Mouse (Mus musculus): ENCODE measurements around the gene Fam187a. TPM values are rescaled to one million over a fixed set of nuclear protein-coding genes. Genes with fewer than 3 reads are reported as not detected.

Fam187a gene
- polyA plus RNA-seq, 1 experiment from 2014 or later, result not detected

DNA sequence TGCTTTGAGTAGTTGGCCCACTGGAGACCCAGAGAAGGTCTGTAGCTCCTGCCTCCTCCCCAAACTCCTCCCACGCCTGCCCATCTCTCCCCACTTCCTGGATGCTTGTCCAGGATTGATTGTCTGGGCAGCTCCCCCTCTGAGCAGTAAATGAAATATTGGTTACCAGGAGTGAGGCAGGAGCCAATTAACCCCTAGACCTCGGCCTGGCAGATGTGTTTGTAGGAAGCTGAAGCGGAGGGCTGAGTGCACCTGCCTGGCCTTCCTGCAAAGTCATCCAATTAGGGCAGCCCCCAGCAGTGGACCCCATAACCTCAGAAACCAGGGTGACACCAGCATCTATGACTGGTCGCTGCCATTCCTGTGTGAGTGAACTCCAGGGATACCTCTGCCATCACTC lies 51.3 kb downstream of the Fam187a start:
- no peak overlapping the region for H3K9ac ChIP-seq
- no peak for ATAC-seq
- 33% methylated on average over 4 of the region's 4 CpGs for WGBS
- no peaks in the 10 kb centered on the region for H3K36me3 ChIP-seq (ENCODE audit: poor library complexity, severe bottlenecking)
- peaks cover 10% of the 10 kb centered on the region for H3K27me3 ChIP-seq
- peaks cover 24% of the 10 kb centered on the region for H3K4me1 ChIP-seq
- H3K4me2 ChIP-seq, result no peak overlapping the region
- H3K4me3 ChIP-seq, result no peak overlapping the region
- no peak overlapping the region for H3K27ac ChIP-seq
- H3K9me3 ChIP-seq (replicated peaks), result no peaks in the 10 kb centered on the region

Other genes with a start within 250 kb of the Fam187a start
- 0.09 and 0.13 TPM in 2 replicates for gene Meioc, start 221.5 kb upstream of the Fam187a start, polyA plus RNA-seq (2015; fragmentation: Nextera tagmentation; extraction: Ambion mirVana)
- 45.8 and 46.3 TPM in 2 replicates for gene Ccdc43, start 187.4 kb upstream of the Fam187a start, polyA plus RNA-seq (2015; fragmentation: Nextera tagmentation; extraction: Ambion mirVana)
- 16.1 and 22.6 TPM in 2 replicates for gene Adam11, start 123.7 kb upstream of the Fam187a start, polyA plus RNA-seq (2015; fragmentation: Nextera tagmentation; extraction: Ambion mirVana)
- 68.3 and 69.2 TPM in 2 replicates for gene Gjc1, start 65.5 kb upstream of the Fam187a start, polyA plus RNA-seq (2015; fragmentation: Nextera tagmentation; extraction: Ambion mirVana)
- 1.2 and 2.0 TPM in 2 replicates for gene Higd1b, start 49.3 kb upstream of the Fam187a start, polyA plus RNA-seq (2015; fragmentation: Nextera tagmentation; extraction: Ambion mirVana)
- gene Eftud2, start 4.2 kb upstream of the Fam187a start, polyA plus RNA-seq (2015; fragmentation: Nextera tagmentation; extraction: Ambion mirVana), result 199 and 235 TPM in 2 replicates
- gene Ccdc103, start 4.0 kb upstream of the Fam187a start, polyA plus RNA-seq (2015; fragmentation: Nextera tagmentation; extraction: Ambion mirVana), result 1.8 and 2.8 TPM in 2 replicates
- not detected in 2 replicates for gene Gfap, start 15.7 kb downstream of the Fam187a start, polyA plus RNA-seq (2015; fragmentation: Nextera tagmentation; extraction: Ambion mirVana)
- gene Kif18b, start 40.0 kb downstream of the Fam187a start, polyA plus RNA-seq (2015; fragmentation: Nextera tagmentation; extraction: Ambion mirVana), result 10.3 and 10.7 TPM in 2 replicates
- gene C1ql1, start 61.5 kb downstream of the Fam187a start, polyA plus RNA-seq (2015; fragmentation: Nextera tagmentation; extraction: Ambion mirVana), result 1.4 and 1.5 TPM in 2 replicates
- 47.3 and 53.9 TPM in 2 replicates for gene Nmt1, start 143.0 kb downstream of the Fam187a start, polyA plus RNA-seq (2015; fragmentation: Nextera tagmentation; extraction: Ambion mirVana)
- 182 and 195 TPM in 2 replicates for gene Dcakd, start 143.2 kb downstream of the Fam187a start, polyA plus RNA-seq (2015; fragmentation: Nextera tagmentation; extraction: Ambion mirVana)
- gene Plcd3, start 216.5 kb downstream of the Fam187a start, polyA plus RNA-seq (2015; fragmentation: Nextera tagmentation; extraction: Ambion mirVana), result 0.92 and 1.2 TPM in 2 replicates
- 8.1 TPM in 2 replicates for gene Acbd4, start 216.5 kb downstream of the Fam187a start, polyA plus RNA-seq (2015; fragmentation: Nextera tagmentation; extraction: Ambion mirVana)
- 3.3 and 4.1 TPM in 2 replicates for gene Hexim1, start 231.1 kb downstream of the Fam187a start, polyA plus RNA-seq (2015; fragmentation: Nextera tagmentation; extraction: Ambion mirVana)
- 13.4 and 13.9 TPM in 2 replicates for gene Hexim2, start 247.3 kb downstream of the Fam187a start, polyA plus RNA-seq (2015; fragmentation: Nextera tagmentation; extraction: Ambion mirVana)

Data from forebrain, embryonic 13.5 days (tissue).